Mouse (Mus musculus): ENCODE measurements around the gene Zfp511. TPM values are rescaled to one million over a fixed set of nuclear protein-coding genes. Genes with fewer than 3 reads are reported as not detected.
A peak's percentile ranks its signal among the peaks of the same experiment; 100 is the strongest.

The Zfp511 gene
- polyA plus RNA-seq (2015; fragmentation: Nextera tagmentation; extraction: Ambion mirVana): 39.8 and 41.8 TPM in 2 replicates

DNA sequence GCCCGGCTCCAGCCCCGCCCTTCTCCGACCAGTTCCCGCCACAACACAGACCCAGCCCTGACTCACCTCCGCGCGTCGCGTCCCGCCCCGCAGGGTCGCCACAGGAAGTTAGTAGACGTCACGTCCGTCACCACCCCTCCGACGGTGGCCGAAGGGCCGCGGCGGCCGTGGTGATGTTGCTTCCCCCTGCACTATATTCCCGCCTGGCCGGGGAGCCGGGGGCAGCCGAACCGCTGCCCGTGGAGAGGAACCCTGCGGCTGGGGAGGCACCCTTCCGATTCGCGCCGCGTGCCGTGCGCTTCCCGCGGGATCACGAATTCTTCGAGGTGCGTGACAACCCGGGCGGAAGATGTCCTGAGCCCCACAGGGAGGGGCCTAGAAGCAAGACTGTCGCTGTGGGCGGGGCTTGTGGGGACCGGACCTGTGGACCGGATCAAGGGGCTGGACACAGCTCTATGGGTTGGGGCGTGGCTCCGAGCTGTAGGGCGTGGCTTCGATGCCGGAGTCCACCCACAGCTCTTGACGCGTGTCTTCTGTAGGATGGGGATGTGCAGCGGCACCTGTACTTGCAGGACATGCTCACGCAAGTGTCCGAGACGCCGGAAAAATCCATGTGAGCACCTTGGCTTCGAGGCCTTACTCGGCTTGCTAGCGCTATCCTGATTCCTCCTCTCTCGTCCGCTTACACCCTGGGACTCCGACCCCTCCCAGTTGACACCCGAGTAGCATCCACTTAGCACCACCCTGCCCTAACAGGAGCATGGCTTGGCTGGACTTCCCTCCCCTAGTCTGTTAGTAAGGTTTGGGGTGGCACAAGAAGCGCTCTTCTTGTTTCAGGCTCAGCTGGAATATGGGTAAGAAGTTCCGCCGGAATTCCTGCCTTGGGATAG is at the start of gene Zfp511, which contains the start of gene Tubgcp2:
Zfp511 (plus strand) TSS at position 111 of the 890 bp plus-strand sequence.
Tubgcp2 (minus strand) TSS at position 389 of the 890 bp plus-strand sequence.
- H3K27me3 ChIP-seq (ENCODE audit: control insufficient read depth, insufficient read depth, low read depth, low read length): no peaks in the 10 kb centered on the region
- peak within 1 kb of the TSS; percentile 96 for H3K4me3 ChIP-seq (ENCODE audit: low read length)
- H3K27ac ChIP-seq (ENCODE audit: low read length): peak within 1 kb of the TSS; percentile 92
- peak within 1 kb of the TSS; percentile 97 for H3K4me2 ChIP-seq (ENCODE audit: low read depth, low read length)
- peaks cover 14% of the 10 kb centered on the region for H3K36me3 ChIP-seq (ENCODE audit: control insufficient read depth, insufficient read depth, low read length)
- H3K9me3 ChIP-seq (ENCODE audit: control insufficient read depth, low read length): no peaks in the 10 kb centered on the region
- WGBS: under 1% methylated on average over 69 of the region's 69 CpGs
- H3K4me1 ChIP-seq (replicated peaks; ENCODE audit: control insufficient read depth, insufficient read depth, low read length): peaks cover 15% of the 10 kb centered on the region
- ATAC-seq (ENCODE audit: low read depth): peak; percentile 99
- H3K9ac ChIP-seq (ENCODE audit: low read length): peak within 1 kb of the TSS; percentile 87

- H3K27me3 ChIP-seq (ENCODE audit: control insufficient read depth, insufficient read depth, low read depth, low read length): no peaks in the 10 kb centered on the region
- ATAC-seq (ENCODE audit: low read depth): no peak
- no peaks in the 10 kb centered on the region for H3K9me3 ChIP-seq (ENCODE audit: control insufficient read depth, low read length)
- 87% methylated on average over 9 of the region's 9 CpGs for WGBS
- H3K4me3 ChIP-seq (ENCODE audit: low read length): no peak overlapping the region
- no peaks in the 10 kb centered on the region for H3K4me1 ChIP-seq (replicated peaks; ENCODE audit: control insufficient read depth, insufficient read depth, low read length)
- no peak overlapping the region for H3K4me2 ChIP-seq (ENCODE audit: low read depth, low read length)
- H3K36me3 ChIP-seq (ENCODE audit: control insufficient read depth, insufficient read depth, low read length): no peaks in the 10 kb centered on the region
- H3K27ac ChIP-seq (ENCODE audit: low read length): no peak overlapping the region
- no peak overlapping the region for H3K9ac ChIP-seq (ENCODE audit: low read length)
Observed at GRCm38 (mm10) chr7:139988272-139988671, 47.9 kb upstream of the Zfp511 start.

DNA sequence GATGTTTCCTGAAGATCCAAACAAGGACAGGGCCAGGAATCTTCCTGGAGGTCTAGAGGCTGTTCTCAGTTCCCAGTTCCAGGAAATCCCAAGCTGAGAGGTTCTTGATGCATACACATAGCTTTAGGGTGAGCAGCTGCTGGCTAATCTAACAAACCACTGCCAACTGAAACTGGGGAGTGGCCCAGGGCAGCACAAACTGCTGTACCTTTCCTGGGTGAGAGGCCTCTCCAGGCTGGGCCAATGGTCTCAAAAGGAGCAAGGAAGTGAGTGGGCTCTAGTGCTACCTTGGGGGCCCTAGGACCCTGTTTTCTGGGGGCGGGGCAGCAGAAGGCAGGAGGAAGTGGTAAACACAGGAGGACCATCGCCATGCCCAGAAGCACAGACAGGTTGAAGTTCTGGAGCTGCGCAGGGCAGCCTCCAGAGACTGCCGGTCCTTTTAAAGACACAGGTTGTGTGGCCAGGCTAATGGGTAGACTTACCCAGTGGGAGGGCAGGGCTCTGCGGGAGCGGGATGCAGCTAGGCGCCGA is 45.3 kb upstream of the Zfp511 start:
- ATAC-seq (ENCODE audit: low read depth): no peak
- Histone ChIP-seq H3K27ac (ENCODE audit: low read length) (no peak overlapping the region), H3K4me1 (replicated peaks; ENCODE audit: control insufficient read depth, insufficient read depth, low read length) (no peaks in the 10 kb centered on the region), H3K9ac (ENCODE audit: low read length) (no peak overlapping the region), H3K4me2 (ENCODE audit: low read depth, low read length) (no peak overlapping the region), H3K9me3 (ENCODE audit: control insufficient read depth, low read length) (no peaks in the 10 kb centered on the region), H3K27me3 (ENCODE audit: control insufficient read depth, insufficient read depth, low read depth, low read length) (no peaks in the 10 kb centered on the region), H3K36me3 (ENCODE audit: control insufficient read depth, insufficient read depth, low read length) (peaks cover 4% of the 10 kb centered on the region), H3K4me3 (ENCODE audit: low read length) (no peak overlapping the region)
- WGBS: 76% methylated on average over 8 of the region's 8 CpGs

GRCm38 (mm10) chr7:139992406-139992805 is 43.8 kb upstream of the Zfp511 start, which contains the start of gene Adam8:
TSS of gene Adam8 (minus strand) at chr7:139992562.
- peaks cover 14% of the 10 kb centered on the region for H3K36me3 ChIP-seq (ENCODE audit: control insufficient read depth, insufficient read depth, low read length)
- H3K4me3 ChIP-seq (ENCODE audit: low read length): no peak within 1 kb of the TSS
- H3K4me2 ChIP-seq (ENCODE audit: low read depth, low read length): no peak within 1 kb of the TSS
- H3K4me1 ChIP-seq (replicated peaks; ENCODE audit: control insufficient read depth, insufficient read depth, low read length): no peaks in the 10 kb centered on the region
- H3K27me3 ChIP-seq (ENCODE audit: control insufficient read depth, insufficient read depth, low read depth, low read length): no peaks in the 10 kb centered on the region
- WGBS: 26% methylated on average over 7 of the region's 7 CpGs
- H3K27ac ChIP-seq (ENCODE audit: low read length): no peak within 1 kb of the TSS
- no peak within 1 kb of the TSS for H3K9ac ChIP-seq (ENCODE audit: low read length)
- ATAC-seq (ENCODE audit: low read depth): peak; percentile 63
- H3K9me3 ChIP-seq (ENCODE audit: control insufficient read depth, low read length): no peaks in the 10 kb centered on the region

GRCm38 (mm10) chr7:139993532-139993931 is 42.7 kb upstream of the Zfp511 start:
- Histone ChIP-seq H3K9me3 (ENCODE audit: control insufficient read depth, low read length) (no peaks in the 10 kb centered on the region), H3K4me2 (ENCODE audit: low read depth, low read length) (no peak overlapping the region), H3K36me3 (ENCODE audit: control insufficient read depth, insufficient read depth, low read length) (peaks cover 21% of the 10 kb centered on the region), H3K27ac (ENCODE audit: low read length) (no peak overlapping the region), H3K9ac (ENCODE audit: low read length) (no peak overlapping the region), H3K4me1 (replicated peaks; ENCODE audit: control insufficient read depth, insufficient read depth, low read length) (no peaks in the 10 kb centered on the region), H3K27me3 (ENCODE audit: control insufficient read depth, insufficient read depth, low read depth, low read length) (no peaks in the 10 kb centered on the region), H3K4me3 (ENCODE audit: low read length) (no peak overlapping the region)
- ATAC-seq (ENCODE audit: low read depth): no peak
- WGBS: 80% methylated on average over 6 of the region's 6 CpGs

DNA sequence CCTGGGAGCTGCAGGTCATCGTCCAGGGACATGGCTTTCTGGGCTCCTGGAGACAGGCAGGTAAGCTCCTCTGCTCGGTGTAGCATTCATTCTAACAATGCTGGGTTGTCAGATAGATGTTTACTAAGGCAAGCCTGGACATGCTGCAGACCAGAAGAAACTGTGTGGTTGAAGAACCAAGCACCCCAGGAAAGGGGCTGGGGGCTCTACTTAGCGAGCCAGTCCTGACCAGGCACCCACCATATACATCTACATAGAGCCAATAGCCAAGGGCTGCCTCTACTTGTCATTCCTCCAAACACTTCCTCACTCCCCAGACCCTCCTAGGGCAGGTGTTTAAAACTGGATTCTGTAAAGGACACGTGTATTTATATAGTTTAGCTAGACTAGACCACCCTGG is 42.0 kb upstream of the Zfp511 start:
- H3K27ac ChIP-seq (ENCODE audit: low read length): no peak overlapping the region
- no peak overlapping the region for H3K4me3 ChIP-seq (ENCODE audit: low read length)
- no peak for ATAC-seq (ENCODE audit: low read depth)
- 79% methylated on average over 4 of the region's 4 CpGs for WGBS
- H3K36me3 ChIP-seq (ENCODE audit: control insufficient read depth, insufficient read depth, low read length): peaks cover 26% of the 10 kb centered on the region
- H3K4me2 ChIP-seq (ENCODE audit: low read depth, low read length): no peak overlapping the region
- no peaks in the 10 kb centered on the region for H3K4me1 ChIP-seq (replicated peaks; ENCODE audit: control insufficient read depth, insufficient read depth, low read length)
- no peak overlapping the region for H3K9ac ChIP-seq (ENCODE audit: low read length)
- H3K27me3 ChIP-seq (ENCODE audit: control insufficient read depth, insufficient read depth, low read depth, low read length): no peaks in the 10 kb centered on the region
- no peaks in the 10 kb centered on the region for H3K9me3 ChIP-seq (ENCODE audit: control insufficient read depth, low read length)

- no peaks in the 10 kb centered on the region for H3K9me3 ChIP-seq (ENCODE audit: control insufficient read depth, low read length)
- H3K27me3 ChIP-seq (ENCODE audit: control insufficient read depth, insufficient read depth, low read depth, low read length): no peaks in the 10 kb centered on the region
- ATAC-seq (ENCODE audit: low read depth): peak; percentile 27; the same call in 1 of the 2 replicates
- H3K36me3 ChIP-seq (ENCODE audit: control insufficient read depth, insufficient read depth, low read length): peaks cover 29% of the 10 kb centered on the region
- no peak overlapping the region for H3K4me3 ChIP-seq (ENCODE audit: low read length)
- H3K4me1 ChIP-seq (replicated peaks; ENCODE audit: control insufficient read depth, insufficient read depth, low read length): no peaks in the 10 kb centered on the region
- no peak overlapping the region for H3K9ac ChIP-seq (ENCODE audit: low read length)
- H3K4me2 ChIP-seq (ENCODE audit: low read depth, low read length): no peak overlapping the region
- no peak overlapping the region for H3K27ac ChIP-seq (ENCODE audit: low read length)
- WGBS: 38% methylated on average over 3 of the region's 3 CpGs
Observed at GRCm38 (mm10) chr7:139994676-139995075, 41.5 kb upstream of the Zfp511 start.

DNA sequence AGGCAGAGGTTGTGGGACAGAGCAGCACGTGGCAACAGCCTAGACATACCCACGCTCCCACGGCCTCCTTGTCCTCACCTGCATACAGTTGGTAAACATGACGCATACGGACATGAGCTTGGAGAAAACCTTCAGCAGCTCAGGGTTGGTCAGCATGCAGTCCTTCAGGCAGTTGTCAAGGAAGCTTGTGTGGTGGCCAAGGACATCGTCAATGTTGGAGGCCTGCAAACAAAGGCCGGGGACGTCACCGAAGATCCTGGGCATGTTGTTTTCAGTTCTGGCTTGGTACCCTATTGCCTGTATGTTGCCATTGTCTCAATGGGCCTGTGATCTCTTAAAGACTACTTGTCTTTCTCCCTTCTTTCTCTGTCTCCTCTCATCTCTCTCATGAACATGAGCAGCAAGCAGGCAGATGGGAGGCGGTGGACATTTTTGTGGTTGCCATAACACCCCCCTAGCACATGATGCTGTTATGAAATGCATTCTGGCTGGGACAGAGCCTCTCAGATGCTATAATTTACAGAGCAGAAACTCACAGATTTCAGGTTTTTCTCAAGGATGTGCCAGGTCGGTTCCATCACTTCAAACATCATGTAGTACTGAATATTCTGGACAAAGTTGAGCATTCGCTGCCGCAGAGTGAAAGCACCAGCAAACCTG is 37.4 kb upstream of the Zfp511 start:
- Histone ChIP-seq H3K9me3 (ENCODE audit: control insufficient read depth, low read length) (no peaks in the 10 kb centered on the region), H3K36me3 (ENCODE audit: control insufficient read depth, insufficient read depth, low read length) (peaks cover 45% of the 10 kb centered on the region), H3K27me3 (ENCODE audit: control insufficient read depth, insufficient read depth, low read depth, low read length) (no peaks in the 10 kb centered on the region), H3K4me2 (ENCODE audit: low read depth, low read length) (no peak overlapping the region), H3K9ac (ENCODE audit: low read length) (no peak overlapping the region), H3K4me1 (replicated peaks; ENCODE audit: control insufficient read depth, insufficient read depth, low read length) (no peaks in the 10 kb centered on the region), H3K4me3 (ENCODE audit: low read length) (no peak overlapping the region), H3K27ac (ENCODE audit: low read length) (no peak overlapping the region)
- ATAC-seq (ENCODE audit: low read depth): no peak
- 94% methylated on average over 13 of the region's 13 CpGs for WGBS
